Mouse (Mus musculus) cerebellum, adult 2 months (tissue): ENCODE data around the gene Rbmx. TPM values are rescaled to one million over a fixed set of nuclear protein-coding genes. Genes with fewer than 3 reads are reported as not detected.

Source experiments
- DNase-seq, 2 experiments: peaks; one replicate each; pipeline ENCODE4 v3.0.0; 2021
- H3K27ac ChIP-seq: fragments of 200-500 bp; 2 replicates; pipeline ENCODE4 v1.5.1; 2012; ENCODE audit warnings: low read length, control low read depth, inconsistent platforms; ENCODE audit not compliant: insufficient read depth
- H3K27me3 ChIP-seq: fragments of 200-500 bp; 2 replicates; pipeline ENCODE4 v1.6.1; 2012; ENCODE audit warnings: inconsistent platforms, mild to moderate bottlenecking, low read length, moderate library complexity; ENCODE audit not compliant: control insufficient read depth, insufficient read depth
- H3K4me1 ChIP-seq: fragments of 200-500 bp; 2 replicates; pipeline ENCODE4 v1.6.1; 2011; ENCODE audit warnings: low read length; ENCODE audit not compliant: control insufficient read depth, insufficient read depth
- H3K4me3 ChIP-seq: fragments of 200-500 bp; replicated peaks from 2 replicates; pipeline ENCODE3; 2011; ENCODE audit warnings: mild to moderate bottlenecking, low read depth, low read length, control low read depth; ENCODE audit not compliant: insufficient read depth
- CTCF ChIP-seq: fragments of 200-500 bp; IDR thresholded peaks from 2 replicates; pipeline ENCODE4 v1.5.1; 2011; ENCODE audit warnings: low read depth, mild to moderate bottlenecking, control low read depth, low read length, moderate library complexity, borderline replicate concordance; ENCODE audit not compliant: insufficient read depth
- POLR2A ChIP-seq: fragments of 200-500 bp; IDR thresholded peaks from 2 replicates; pipeline ENCODE4 v1.6.1; 2011; ENCODE audit warnings: low read length, control low read depth, borderline replicate concordance; ENCODE audit not compliant: insufficient read depth
- WGBS: fragments of 180-500 bp; shearing (Covaris S2); methylation state at CpG from one replicate; pipeline ENCODE4 v1.1.7; 2018; 5-methylcytosine and 5-hydroxymethylcytosine counted together
- polyA plus RNA-seq: library from polyadenylated mRNA; depleted of rRNA; stranded (reverse); fragments of >200 nt; gene quantifications from 2 replicates; pipeline ENCODE4 v1.2.3, GENCODE M21; 2012

Rbmx gene
- polyA plus RNA-seq, 1 experiment: 67.9 TPM

DNA sequence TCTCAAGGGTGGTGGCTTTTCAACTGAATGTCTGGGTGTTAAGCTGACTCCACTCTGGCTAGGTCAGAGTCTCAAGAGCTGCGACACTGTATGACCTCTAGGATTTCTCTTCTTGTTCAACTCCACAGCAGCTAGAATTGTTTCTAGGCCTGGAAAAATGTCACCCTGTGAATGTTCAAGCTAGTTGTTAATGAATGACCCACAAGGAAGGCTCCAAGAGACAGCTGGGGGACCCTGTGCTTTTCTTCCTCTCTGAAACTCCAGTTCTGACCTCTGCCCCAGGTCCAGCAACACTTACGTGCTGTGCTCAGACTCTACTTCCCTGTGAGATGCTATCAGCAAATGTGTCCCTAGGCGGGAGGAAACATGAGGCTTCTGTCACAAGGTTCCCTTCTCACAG lies 14.3 kb downstream of the Rbmx start:
- H3K4me3 ChIP-seq: no peak overlapping the region
- no peak overlapping the region for H3K27ac ChIP-seq
- no peaks in the 10 kb centered on the region for H3K4me1 ChIP-seq
- DNase-seq: no peak
- 90% methylated on average over 3 of the region's 3 CpGs for WGBS
- H3K27me3 ChIP-seq: no peaks in the 10 kb centered on the region
- no peak for TF ChIP-seq CTCF
- no peak for TF ChIP-seq POLR2A

GRCm38 (mm10) chrX:57377096-57377495 lies 15.7 kb downstream of the Rbmx start:
- TF ChIP-seq CTCF: no peak
- no peak for TF ChIP-seq POLR2A
- Histone ChIP-seq H3K27me3 (no peaks in the 10 kb centered on the region), H3K4me1 (no peaks in the 10 kb centered on the region), H3K4me3 (no peak overlapping the region), H3K27ac (no peak overlapping the region)
- DNase-seq: no peak
- 77% methylated on average over 3 of the region's 3 CpGs for WGBS

- no peak for TF ChIP-seq POLR2A
- no peak for TF ChIP-seq CTCF
- Histone ChIP-seq H3K4me3 (no peak overlapping the region), H3K4me1 (no peaks in the 10 kb centered on the region), H3K27ac (no peak overlapping the region), H3K27me3 (no peaks in the 10 kb centered on the region)
- WGBS: 79% methylated on average over 2 of the region's 2 CpGs
- no peak for DNase-seq
Observed at GRCm38 (mm10) chrX:57374029-57374428, 18.8 kb downstream of the Rbmx start.

DNA sequence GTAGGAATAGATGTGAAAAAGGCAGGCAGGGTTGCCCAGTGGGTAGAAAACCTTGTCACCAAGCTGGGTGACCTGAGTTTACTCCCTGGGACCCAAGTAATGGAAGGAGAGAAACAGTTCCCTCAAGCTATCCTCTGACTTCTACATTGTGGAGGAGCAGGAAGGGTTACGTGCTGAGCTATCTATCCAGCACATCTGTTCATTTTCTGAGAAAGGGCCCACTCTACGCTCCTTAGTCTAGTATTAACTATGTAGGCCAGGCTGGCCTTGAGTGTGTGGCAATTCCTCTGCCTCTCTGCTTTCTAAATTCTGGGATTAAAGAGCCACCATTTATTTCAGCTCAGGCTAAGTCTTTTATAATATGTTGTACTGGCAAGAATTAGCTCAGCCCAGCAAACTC lies 19.3 kb downstream of the Rbmx start:
- Histone ChIP-seq H3K4me3 (no peak overlapping the region), H3K27me3 (no peaks in the 10 kb centered on the region), H3K27ac (no peak overlapping the region), H3K4me1 (no peaks in the 10 kb centered on the region)
- no peak for DNase-seq
- TF ChIP-seq POLR2A: no peak
- no peak for TF ChIP-seq CTCF
- WGBS: 89% methylated on average over 2 of the region's 2 CpGs

DNA sequence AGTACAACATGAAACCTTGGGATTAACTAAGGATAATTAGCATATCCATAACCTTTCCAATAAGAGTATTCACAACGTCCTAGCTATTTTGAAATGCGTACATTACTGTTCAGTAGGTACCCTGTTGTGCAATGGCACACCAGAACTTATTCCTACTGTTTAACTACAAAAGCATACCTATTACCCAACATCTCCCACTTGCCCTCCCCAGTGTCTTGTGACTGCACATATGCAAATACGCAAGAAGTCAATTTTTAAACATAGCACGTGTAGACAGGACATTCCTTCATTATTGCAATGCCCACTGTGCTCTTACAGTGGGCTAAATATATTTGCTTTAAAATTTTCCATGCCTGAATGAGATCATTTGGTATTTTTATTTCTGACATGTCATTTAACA lies 19.9 kb downstream of the Rbmx start:
- Histone ChIP-seq H3K27ac (no peak overlapping the region), H3K27me3 (no peaks in the 10 kb centered on the region)
- 83% methylated on average over 4 of the region's 4 CpGs for WGBS

DNA sequence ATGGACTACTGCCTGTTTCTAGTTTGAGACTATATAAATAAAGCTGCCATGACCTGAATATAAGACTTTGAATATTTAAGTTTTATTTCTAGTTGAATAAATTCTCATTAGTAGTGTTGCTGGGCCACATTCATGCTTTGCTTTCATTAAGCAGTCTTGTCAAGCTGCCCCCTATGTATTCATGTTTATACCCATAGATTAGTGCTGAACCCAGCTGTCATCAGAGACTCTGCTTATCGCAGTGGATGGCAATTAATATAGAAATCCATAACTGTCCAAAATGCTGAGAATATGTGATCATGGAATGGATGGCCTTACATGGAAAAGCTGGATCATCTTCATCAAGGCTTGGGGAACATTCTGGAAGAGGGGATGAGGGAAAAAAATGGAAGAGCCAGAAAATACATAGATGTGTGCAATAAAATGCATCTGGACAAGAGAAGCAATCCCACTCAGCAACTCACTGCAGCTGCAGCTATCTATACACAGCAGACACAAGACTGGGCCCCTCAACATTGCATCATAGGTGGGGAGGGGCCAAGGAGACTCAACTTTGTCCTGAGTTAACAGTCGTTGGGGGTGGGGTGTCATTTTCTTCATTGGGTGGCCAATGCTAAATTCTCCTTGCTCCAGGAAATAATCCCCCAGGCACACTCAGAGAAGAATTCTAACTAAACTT lies 27.8 kb downstream of the Rbmx start:
- H3K4me3 ChIP-seq: no peak overlapping the region
- 63% methylated on average over 2 of the region's 2 CpGs for WGBS
- TF ChIP-seq POLR2A (no peak), CTCF (no peak)
- no peaks in the 10 kb centered on the region for H3K4me1 ChIP-seq
- no peak overlapping the region for H3K27ac ChIP-seq
- no peak for DNase-seq
- no peaks in the 10 kb centered on the region for H3K27me3 ChIP-seq

More for the DNA sequence above, 19.9 kb downstream of the Rbmx start:
- Histone ChIP-seq H3K4me1 (no peaks in the 10 kb centered on the region), H3K4me3 (no peak overlapping the region)
- no peak for DNase-seq
- no peak for TF ChIP-seq CTCF
- TF ChIP-seq POLR2A: no peak

DNA sequence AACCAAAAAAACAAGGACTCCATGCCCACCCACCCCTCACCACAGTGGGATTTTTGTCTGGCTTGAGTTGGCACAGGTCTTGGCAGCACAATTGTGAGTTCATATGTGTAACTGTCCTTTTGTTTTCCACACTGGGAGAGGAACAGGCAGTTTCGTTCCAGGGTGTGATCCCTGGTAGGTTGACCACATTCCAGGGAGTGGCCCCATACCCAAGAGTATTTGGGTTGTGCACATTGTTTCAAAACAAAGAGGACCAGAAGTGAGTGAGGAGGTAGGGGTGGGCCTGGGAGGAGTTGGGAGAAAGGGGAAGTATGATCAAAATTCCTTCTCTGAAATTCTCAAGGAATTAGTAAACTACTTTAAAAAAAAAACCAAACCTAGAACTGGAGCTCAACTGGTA lies 33.5 kb downstream of the Rbmx start:
- TF ChIP-seq POLR2A (no peak), CTCF (no peak)
- no peak for DNase-seq
- H3K27me3 ChIP-seq: no peaks in the 10 kb centered on the region
- H3K27ac ChIP-seq: no peak overlapping the region
- WGBS: 60% methylated on average over 1 of the region's 1 CpGs
- no peaks in the 10 kb centered on the region for H3K4me1 ChIP-seq
- H3K4me3 ChIP-seq: no peak overlapping the region

DNA sequence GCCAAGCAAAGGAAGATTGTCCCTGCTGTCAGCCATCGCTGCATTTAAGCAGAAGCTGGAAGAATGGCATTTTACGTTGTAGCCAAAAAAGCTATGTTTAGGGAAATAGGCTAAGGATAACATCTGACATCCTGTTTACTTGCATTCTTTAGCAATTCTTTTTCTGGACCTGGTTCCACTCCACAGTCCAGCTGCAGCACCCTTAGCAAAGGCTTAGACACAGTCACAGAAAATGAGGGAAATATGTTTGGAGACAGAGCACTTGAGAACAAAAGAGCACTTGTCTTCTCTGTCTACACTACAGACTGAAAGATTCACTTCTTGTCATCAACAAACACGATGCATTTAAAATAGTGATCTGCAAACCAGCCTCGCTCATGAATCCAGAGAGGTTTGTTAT lies 53.6 kb downstream of the Rbmx start:
- no peak for DNase-seq
- WGBS: 44% methylated on average over 4 of the region's 4 CpGs
- Histone ChIP-seq H3K4me3 (no peak overlapping the region), H3K27me3 (no peaks in the 10 kb centered on the region), H3K4me1 (no peaks in the 10 kb centered on the region), H3K27ac (no peak overlapping the region)
- no peak for TF ChIP-seq CTCF
- TF ChIP-seq POLR2A: no peak
